Mouse (Mus musculus) lung, embryonic 14.5 days (tissue): Measurements from ENCODE around the gene Krt26. TPM values are rescaled to one million over a fixed set of nuclear protein-coding genes. Genes with fewer than 3 reads are reported as not detected.

ENCODE experiments used
- ATAC-seq: fragments of 200-750 bp; cut with Nextera tagmentation; 2 replicates; pipeline ENCODE4 v1.8.0; 2017; ENCODE audit warnings: mild to moderate bottlenecking, moderate TSS enrichment, moderate library complexity; ENCODE audit not compliant: insufficient read depth
- DNase-seq: peaks from one replicate; pipeline ENCODE4 v3.0.0-alpha.2; 2015
- H3K27ac ChIP-seq: fragments of 300-500 bp; sonication (generic); 2 replicates; pipeline ENCODE4 v1.5.1; 2014; ENCODE audit warnings: low read depth, mild to moderate bottlenecking, moderate library complexity
- H3K27me3 ChIP-seq: fragments of 300-500 bp; sonication (generic); 2 replicates; pipeline ENCODE4 v1.6.1; 2014; ENCODE audit warnings: low read length, control low read depth; ENCODE audit not compliant: insufficient read depth
- H3K36me3 ChIP-seq: fragments of 300-500 bp; sonication (generic); 2 replicates; pipeline ENCODE4 v1.6.1; 2014; ENCODE audit warnings: control low read depth; ENCODE audit not compliant: insufficient read depth
- H3K4me1 ChIP-seq: fragments of 300-500 bp; sonication (generic); 2 replicates; pipeline ENCODE4 v1.6.1; 2014; ENCODE audit warnings: antibody characterized with exemption, control low read depth; ENCODE audit not compliant: insufficient read depth
- H3K4me2 ChIP-seq: fragments of 300-500 bp; sonication (generic); 2 replicates; pipeline ENCODE4 v1.6.1; 2014; ENCODE audit warnings: mild to moderate bottlenecking
- H3K4me3 ChIP-seq: fragments of 300-500 bp; sonication (generic); 2 replicates; pipeline ENCODE4 v1.5.1; 2014; ENCODE audit warnings: low read depth, low read length
- H3K9ac ChIP-seq: fragments of 300-500 bp; sonication (generic); 2 replicates; pipeline ENCODE4 v1.6.1; 2014
- H3K9me3 ChIP-seq: fragments of 300-500 bp; sonication (generic); 2 replicates; pipeline ENCODE4 v1.6.1; 2016; ENCODE audit warnings: low read depth, low read length, control low read depth
- CTCF ChIP-seq: IDR thresholded peaks from 2 replicates; pipeline ENCODE4 v1.5.1; 2016; ENCODE audit warnings: antibody characterized with exemption, low read depth
- WGBS: fragments of 180-500 bp; shearing (Covaris S2); extraction: QIAGEN DNeasy Blood & Tissue Kit; methylation state at CpG from one replicate; pipeline ENCODE4 v1.1.7; 2014; 5-methylcytosine and 5-hydroxymethylcytosine counted together
- polyA plus RNA-seq: library from polyadenylated mRNA; unstranded; fragments of >200 nt; fragmentation: Nextera tagmentation; extraction: Ambion mirVana; gene quantifications from 2 replicates; pipeline ENCODE4 v1.2.1, GENCODE M21; 2014

Gene Krt26
- polyA plus RNA-seq, 1 experiment from 2014 or later = not detected

DNA sequence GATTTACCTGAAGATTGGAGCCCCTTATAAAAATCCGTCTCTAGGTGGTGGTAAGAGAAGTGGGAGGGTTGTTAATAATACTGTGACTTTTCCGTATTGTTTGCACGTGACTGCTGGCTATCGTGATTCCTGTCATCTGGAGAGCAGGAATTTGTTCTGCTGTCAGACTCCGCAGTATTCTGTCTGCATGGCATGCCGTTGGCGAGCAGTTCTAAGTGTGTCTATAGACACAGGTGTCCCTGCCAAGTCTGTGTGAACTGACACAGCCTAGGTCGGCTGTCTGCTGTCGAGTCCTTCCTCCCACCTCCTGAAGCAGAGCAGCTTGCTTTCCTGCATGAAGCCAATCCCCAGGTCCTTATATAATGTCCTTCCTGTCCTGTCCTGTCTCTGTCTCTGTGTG is 18.6 kb downstream of the Krt26 start:
- H3K9ac ChIP-seq = no peak overlapping the region
- no peaks in the 10 kb centered on the region for H3K36me3 ChIP-seq
- WGBS = 26% methylated on average over 9 of the region's 9 CpGs
- H3K9me3 ChIP-seq = no peaks in the 10 kb centered on the region
- no peak for TF ChIP-seq CTCF
- ATAC-seq (no peak), DNase-seq (no peak)
- H3K27ac ChIP-seq = no peak overlapping the region
- H3K4me3 ChIP-seq = no peak overlapping the region
- H3K27me3 ChIP-seq = no peaks in the 10 kb centered on the region
- H3K4me2 ChIP-seq = no peak overlapping the region
- H3K4me1 ChIP-seq = no peaks in the 10 kb centered on the region

- WGBS = 39% methylated on average over 8 of the region's 8 CpGs
- H3K9me3 ChIP-seq = no peaks in the 10 kb centered on the region
- H3K4me2 ChIP-seq = no peak overlapping the region
- H3K4me3 ChIP-seq = no peak overlapping the region
- H3K4me1 ChIP-seq = no peaks in the 10 kb centered on the region
- H3K36me3 ChIP-seq = no peaks in the 10 kb centered on the region
- no peak overlapping the region for H3K9ac ChIP-seq
- H3K27ac ChIP-seq = no peak overlapping the region
- no peak for TF ChIP-seq CTCF
- ATAC-seq (no peak), DNase-seq (peak; percentile 25)
- no peaks in the 10 kb centered on the region for H3K27me3 ChIP-seq
Measured at GRCm38 (mm10) chr11:99316543-99316942, 21.2 kb downstream of the Krt26 start.

GRCm38 (mm10) chr11:99314594-99314993 is 23.2 kb downstream of the Krt26 start:
- 60% methylated on average over 2 of the region's 2 CpGs for WGBS
- ATAC-seq (no peak), DNase-seq (no peak)
- Histone ChIP-seq H3K36me3 (no peaks in the 10 kb centered on the region), H3K4me3 (no peak overlapping the region), H3K27ac (no peak overlapping the region), H3K9me3 (no peaks in the 10 kb centered on the region), H3K4me1 (no peaks in the 10 kb centered on the region), H3K4me2 (no peak overlapping the region), H3K9ac (no peak overlapping the region), H3K27me3 (no peaks in the 10 kb centered on the region)
- no peak for TF ChIP-seq CTCF

DNA sequence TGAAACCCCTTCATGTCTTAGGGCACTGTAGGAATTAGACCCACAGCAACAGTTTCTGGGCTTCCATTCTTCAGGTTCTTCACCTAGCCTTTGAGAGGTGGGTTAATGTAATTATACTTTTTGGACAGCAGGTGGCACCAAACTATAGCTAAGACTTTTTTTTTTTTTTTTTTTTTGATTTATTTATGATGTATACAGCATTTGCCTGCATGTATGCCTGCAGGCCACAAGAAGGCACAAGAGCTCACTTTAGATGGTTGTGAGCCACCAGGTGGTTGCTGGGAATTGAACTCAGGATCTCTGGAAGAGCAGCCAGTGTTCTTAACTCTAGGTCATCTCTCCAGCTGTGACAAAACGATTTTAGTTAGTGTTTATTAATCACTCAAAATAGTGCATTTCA is 26.9 kb downstream of the Krt26 start:
- no peaks in the 10 kb centered on the region for H3K27me3 ChIP-seq
- WGBS = 66% methylated on average over 1 of the region's 1 CpGs
- no peak overlapping the region for H3K9ac ChIP-seq
- H3K9me3 ChIP-seq = no peaks in the 10 kb centered on the region
- H3K4me3 ChIP-seq = no peak overlapping the region
- H3K4me1 ChIP-seq = no peaks in the 10 kb centered on the region
- H3K4me2 ChIP-seq = no peak overlapping the region
- no peak overlapping the region for H3K27ac ChIP-seq
- no peaks in the 10 kb centered on the region for H3K36me3 ChIP-seq
- DNase-seq (peak; percentile 76), ATAC-seq (no peak)
- TF ChIP-seq CTCF = peak; percentile 62

DNA sequence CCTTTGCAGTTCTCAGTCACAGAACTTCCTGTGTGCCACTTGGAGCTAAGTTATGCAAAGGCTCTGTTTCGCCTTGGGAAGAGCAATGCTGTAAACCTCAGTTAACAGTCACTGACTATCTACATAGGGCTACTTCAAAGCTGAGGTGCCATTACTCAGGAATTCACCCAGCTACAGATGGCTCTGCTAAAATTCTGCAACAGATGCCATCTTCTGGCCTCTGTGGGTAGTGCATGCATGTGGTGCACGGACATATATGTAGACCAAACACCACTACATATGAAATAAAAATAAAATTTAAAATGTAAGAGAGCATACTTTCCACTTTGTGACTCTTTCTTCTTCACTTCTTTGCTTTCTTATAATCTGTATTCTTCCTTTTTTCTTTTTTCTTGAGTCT is 30.2 kb downstream of the Krt26 start:
- H3K9me3 ChIP-seq = no peaks in the 10 kb centered on the region
- no peaks in the 10 kb centered on the region for H3K36me3 ChIP-seq
- TF ChIP-seq CTCF = peak; percentile 69
- DNase-seq (peak; percentile 87), ATAC-seq (peak; percentile 60; the same call in 1 of the 2 replicates)
- no peaks in the 10 kb centered on the region for H3K4me1 ChIP-seq
- no peak overlapping the region for H3K4me3 ChIP-seq
- no peak overlapping the region for H3K4me2 ChIP-seq
- no peak overlapping the region for H3K9ac ChIP-seq
- no peaks in the 10 kb centered on the region for H3K27me3 ChIP-seq
- WGBS = 23% methylated on average over 2 of the region's 2 CpGs
- H3K27ac ChIP-seq = no peak overlapping the region

DNA sequence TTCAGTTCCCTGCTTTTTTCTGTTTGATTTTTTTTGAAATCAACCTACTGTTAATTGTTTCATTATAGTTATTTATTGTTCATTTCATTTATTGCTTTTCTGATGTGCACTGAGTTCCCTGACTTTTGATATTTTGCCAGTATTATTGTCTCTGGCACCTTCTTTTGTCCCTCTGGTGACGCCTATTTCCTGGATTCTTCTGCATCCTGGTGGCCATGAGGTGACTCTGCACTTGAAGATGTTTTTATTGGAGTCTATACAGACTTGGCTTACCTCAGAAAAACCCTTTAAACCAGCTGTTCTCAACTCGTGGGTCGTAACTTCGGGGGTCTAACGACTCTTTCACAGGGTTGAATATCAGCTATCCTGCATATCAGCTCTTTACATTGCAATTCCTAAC is 42.7 kb downstream of the Krt26 start:
- 49% methylated on average over 5 of the region's 5 CpGs for WGBS
- no peaks in the 10 kb centered on the region for H3K27me3 ChIP-seq
- H3K27ac ChIP-seq = no peak overlapping the region
- no peaks in the 10 kb centered on the region for H3K9me3 ChIP-seq
- DNase-seq = peak; percentile 15
- no peak overlapping the region for H3K9ac ChIP-seq
- no peak overlapping the region for H3K4me2 ChIP-seq
- no peak for ATAC-seq
- H3K4me1 ChIP-seq = no peaks in the 10 kb centered on the region
- peak; percentile 41 for TF ChIP-seq CTCF
- H3K36me3 ChIP-seq = no peaks in the 10 kb centered on the region
- H3K4me3 ChIP-seq = no peak overlapping the region

- WGBS = 56% methylated on average over 5 of the region's 5 CpGs
- ATAC-seq (no peak), DNase-seq (peak; percentile 61)
- Histone ChIP-seq H3K4me3 (no peak overlapping the region), H3K27ac (no peak overlapping the region), H3K4me2 (no peak overlapping the region), H3K4me1 (no peaks in the 10 kb centered on the region), H3K9me3 (no peaks in the 10 kb centered on the region), H3K27me3 (no peaks in the 10 kb centered on the region), H3K36me3 (no peaks in the 10 kb centered on the region), H3K9ac (no peak overlapping the region)
- peak; percentile 64 for TF ChIP-seq CTCF
Measured at GRCm38 (mm10) chr11:99292846-99293245, 44.9 kb downstream of the Krt26 start.

GRCm38 (mm10) chr11:99284833-99285312 is 52.9 kb downstream of the Krt26 start, which contains the start of gene Krt24:
Gene Krt24 (minus strand): TSS chr11:99285262.
- H3K27ac ChIP-seq = no peak within 1 kb of the TSS
- no peak for DNase-seq
- no peaks in the 10 kb centered on the region for H3K9me3 ChIP-seq
- H3K36me3 ChIP-seq = no peaks in the 10 kb centered on the region
- WGBS = 46% methylated on average over 11 of the region's 11 CpGs
- no peak for TF ChIP-seq CTCF
- no peak within 1 kb of the TSS for H3K4me3 ChIP-seq
- no peak within 1 kb of the TSS for H3K4me2 ChIP-seq
- H3K9ac ChIP-seq = no peak within 1 kb of the TSS
- no peaks in the 10 kb centered on the region for H3K27me3 ChIP-seq
- no peaks in the 10 kb centered on the region for H3K4me1 ChIP-seq
- ATAC-seq = no peak
